Comparison of ENCODE assay signal across 8 mouse cellular contexts in the genomic region with DNA sequence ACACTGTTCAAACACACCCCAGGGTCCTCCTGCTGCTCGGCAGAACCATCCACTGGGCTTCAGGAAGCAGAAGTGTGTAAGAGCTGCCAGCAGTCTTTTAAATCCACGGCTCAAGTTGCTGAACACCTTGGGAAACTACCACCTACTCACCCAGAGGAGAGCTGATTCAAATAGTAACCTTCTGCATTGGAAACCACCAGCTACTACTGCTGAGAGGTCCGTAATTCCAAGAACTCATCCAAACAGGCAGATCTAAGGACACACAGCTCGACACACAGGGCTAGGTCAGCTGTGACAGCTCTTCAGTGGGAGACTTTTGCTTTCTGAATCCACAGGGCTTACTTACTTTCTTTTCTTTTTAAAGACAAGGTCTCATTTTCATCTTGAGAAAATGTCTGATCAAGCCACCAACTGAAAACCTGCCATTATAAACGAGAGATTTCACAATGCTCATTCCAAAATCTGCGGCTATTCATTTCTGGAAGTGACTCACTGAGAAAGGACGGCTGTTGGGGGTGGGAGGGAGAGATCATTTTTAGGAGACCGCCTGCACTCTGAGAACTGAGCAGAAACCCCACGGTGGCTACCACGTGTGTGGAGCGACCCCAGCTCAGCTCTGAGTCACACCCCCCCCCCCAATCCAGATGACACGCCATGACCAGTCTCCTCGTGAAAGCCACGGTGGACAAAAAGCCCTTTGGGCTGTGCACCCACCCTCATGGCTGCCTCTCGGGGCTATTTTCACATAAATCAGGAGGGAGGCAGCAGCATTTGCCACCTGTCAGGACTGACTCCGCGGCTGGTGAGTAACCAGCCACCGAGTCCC.
DNase-seq lines count a peak whose midpoint lies in the region; ATAC-seq and TF ChIP-seq lines count a peak whose summit lies in the region.

No protein-coding gene starts in this region.

- H3K27ac ChIP-seq in cortical plate, adult 2 months (ENCODE audit: insufficient read depth, low read length), result 0 out of 2 replicates have a peak overlapping the region, but pooled peaks have one; percentile 40
- peak overlapping the region; percentile 66 for H3K27ac ChIP-seq in hindbrain, embryonic 15.5 days (replicated peaks)

- H3K9ac ChIP-seq in hindbrain, embryonic 15.5 days, result no peak overlapping the region

- 21% methylated on average over 18 of the region's 18 CpGs for WGBS in hindbrain, embryonic 15.5 days

- peak; percentile 95 for DNase-seq in heart, adult 11 months
- no peak for DNase-seq in heart, postnatal 25 days (ENCODE audit: low spot score)
- DNase-seq in cerebellum, postnatal 10 days, result no peak
- no peak for DNase-seq in thymus, postnatal 25 days
- DNase-seq in thymus, postnatal 14 days, result no peak

- no peaks in the 10 kb centered on the region for H3K9me3 ChIP-seq in hindbrain, embryonic 15.5 days

- H3K27me3 ChIP-seq in hindbrain, embryonic 15.5 days, result no peaks in the 10 kb centered on the region

- ATAC-seq in hindbrain, embryonic 15.5 days (ENCODE audit: low FRiP score, low read depth), result peak; percentile 42; the same call in 1 of the 2 replicates
- peak; percentile 49 for ATAC-seq in megakaryocyte progenitor cell, adult 5-6 weeks (replicated peaks; ENCODE audit: poor library complexity)

- H3K4me2 ChIP-seq in hindbrain, embryonic 15.5 days, result peak overlapping the region; percentile 57

- peaks cover 34% of the 10 kb centered on the region for H3K4me1 ChIP-seq in cortical plate, adult 2 months (ENCODE audit: control insufficient read depth, insufficient read depth, low read length)
- peaks cover 18% of the 10 kb centered on the region for H3K4me1 ChIP-seq in hindbrain, embryonic 15.5 days (replicated peaks)

- no peaks in the 10 kb centered on the region for H3K36me3 ChIP-seq in hindbrain, embryonic 15.5 days

- no peak for TF ChIP-seq POLR2A in cortical plate, adult 2 months (IDR thresholded peaks at IDR 0.05; ENCODE audit: extremely low read depth, insufficient read depth, low read length)

- TF ChIP-seq CTCF in cortical plate, adult 2 months (IDR thresholded peaks at IDR 0.05; ENCODE audit: extremely low read depth, insufficient read depth, low read length), result no peak

- H3K4me3 ChIP-seq in cortical plate, adult 2 months (ENCODE audit: insufficient read depth, low read length), result no peak overlapping the region
- H3K4me3 ChIP-seq in hindbrain, embryonic 15.5 days, result peak overlapping the region; percentile 21

- intact Hi-C loops in heart, postnatal 25 days (cut with DNase I), result no loop called here
